Mouse (Mus musculus) embryo, embryonic 10 days (tissue): ENCODE measurements at regions not wholly inside any gene's neighbourhood (a gene's known extent, or its start where the extent isn't known, plus 50 kb on each side); places are given as distances from the start of the nearest gene placed in this dataset.
"Not testable (repeated sequence)": the region's sequence is repeated elsewhere in the genome, so short reads cannot be mapped to it uniquely, and the experiment has no call there.

Experiments
- DNase-seq: peaks from one replicate; pipeline ENCODE4 v3.0.0-alpha.2; 2015; ENCODE audit warnings: low spot score

- no peak for DNase-seq
Observed at GRCm38 (mm10) chr16:30193294-30194261, 73.7 kb downstream of the Cpn2 start.

- no peak for DNase-seq
Observed at GRCm38 (mm10) chr16:30194836-30195235, 72.5 kb downstream of the Cpn2 start.

GRCm38 (mm10) chr16:30195859-30196258, 71.4 kb downstream of the Cpn2 start:
- not testable (repeated sequence) for DNase-seq

GRCm38 (mm10) chr16:30197351-30197750, 69.9 kb downstream of the Cpn2 start:
- no peak for DNase-seq

- no peak for DNase-seq
Observed at GRCm38 (mm10) chr16:30199836-30200235, 67.5 kb downstream of the Cpn2 start.

GRCm38 (mm10) chr16:30204144-30204543, 63.2 kb downstream of the Cpn2 start:
- DNase-seq, result no peak

GRCm38 (mm10) chr16:30205314-30205815, 61.9 kb downstream of the Cpn2 start:
- peak; percentile 37 for DNase-seq

- peak; percentile 80 for DNase-seq
Observed at GRCm38 (mm10) chr16:30205816-30206356, 61.4 kb downstream of the Cpn2 start.
